Mouse (Mus musculus) megakaryocyte, adult 5-6 weeks (primary cell): Measurements from ENCODE around the gene Zfhx2. TPM values are rescaled to one million over a fixed set of nuclear protein-coding genes. Genes with fewer than 3 reads are reported as not detected.

ENCODE experiments used
- total RNA-seq, 2 experiments: library from RNA; stranded (forward) in 1 of 2; stranded (reverse) in 1 of 2; fragments of 153-499, 151-499 nt in 1 of 2; fragments of 221-1000, 200-1000 nt in 1 of 2; gene quantifications; 2 replicates each; pipeline versions ENCODE4 v1.2.3 to v1.2.4; 2015 to 2017

Zfhx2 gene
- total RNA-seq, 2 experiments from 2014 or later = 1.1 to 2.0 TPM

Other genes with a start within 250 kb of the Zfhx2 start
- 6.3 and 6.8 TPM in 2 replicates for gene Homez, start 221.4 kb downstream of the Zfhx2 start, total RNA-seq (2015)
- gene Homez, start 221.4 kb downstream of the Zfhx2 start, total RNA-seq (2017) = 4.6 and 13.3 TPM in 2 replicates
- 9.8 and 11.9 TPM in 2 replicates for gene Ppp1r3e, start 214.8 kb downstream of the Zfhx2 start, total RNA-seq (2015)
- gene Ppp1r3e, start 214.8 kb downstream of the Zfhx2 start, total RNA-seq (2017) = 0.22 and 1.8 TPM in 2 replicates
- gene Bcl2l2, start 208.9 kb downstream of the Zfhx2 start, total RNA-seq (2015) = 2.1 and 3.0 TPM in 2 replicates
- 4.4 and 6.2 TPM in 2 replicates for gene Bcl2l2, start 208.9 kb downstream of the Zfhx2 start, total RNA-seq (2017)
- not detected in 2 replicates for gene Gm20521, start 208.9 kb downstream of the Zfhx2 start, total RNA-seq (2015)
- not detected in 2 replicates for gene Gm20521, start 208.9 kb downstream of the Zfhx2 start, total RNA-seq (2017)
- gene Pabpn1, start 199.8 kb downstream of the Zfhx2 start, total RNA-seq (2015) = 48.9 and 67.2 TPM in 2 replicates
- gene Pabpn1, start 199.8 kb downstream of the Zfhx2 start, total RNA-seq (2017) = 153 and 165 TPM in 2 replicates
- 0.11 and 0.56 TPM in 2 replicates for gene Slc22a17, start 179.2 kb downstream of the Zfhx2 start, total RNA-seq (2015)
- 0.73 TPM in 1 of 2 replicates, not detected in the other for gene Slc22a17, start 179.2 kb downstream of the Zfhx2 start, total RNA-seq (2017)
- gene Efs, start 166.2 kb downstream of the Zfhx2 start, total RNA-seq (2015) = not detected in 2 replicates
- not detected in 2 replicates for gene Efs, start 166.2 kb downstream of the Zfhx2 start, total RNA-seq (2017)
- gene Il25, start 159.6 kb downstream of the Zfhx2 start, total RNA-seq (2015) = not detected in 2 replicates
- not detected in 2 replicates for gene Il25, start 159.6 kb downstream of the Zfhx2 start, total RNA-seq (2017)
- gene Cmtm5, start 156.1 kb downstream of the Zfhx2 start, total RNA-seq (2015) = not detected in 2 replicates
- not detected in 2 replicates for gene Cmtm5, start 156.1 kb downstream of the Zfhx2 start, total RNA-seq (2017)
- gene Myh6, start 125.4 kb downstream of the Zfhx2 start, total RNA-seq (2015) = not detected in 2 replicates
- not detected in 2 replicates for gene Myh6, start 125.4 kb downstream of the Zfhx2 start, total RNA-seq (2017)
- gene Gm17428, start 115.4 kb downstream of the Zfhx2 start, total RNA-seq (2015) = not detected in 2 replicates
- not detected in 2 replicates for gene Gm17428, start 115.4 kb downstream of the Zfhx2 start, total RNA-seq (2017)
- gene Myh7, start 97.7 kb downstream of the Zfhx2 start, total RNA-seq (2015) = not detected in 2 replicates
- not detected in 2 replicates for gene Myh7, start 97.7 kb downstream of the Zfhx2 start, total RNA-seq (2017)
- gene Ngdn, start 76.9 kb downstream of the Zfhx2 start, total RNA-seq (2015) = 56.1 and 56.9 TPM in 2 replicates
- 32.9 and 52.7 TPM in 2 replicates for gene Ngdn, start 76.9 kb downstream of the Zfhx2 start, total RNA-seq (2017)
- gene Thtpa, start 2.5 kb upstream of the Zfhx2 start, total RNA-seq (2015) = 5.4 and 6.9 TPM in 2 replicates
- gene Thtpa, start 2.5 kb upstream of the Zfhx2 start, total RNA-seq (2017) = 5.9 and 7.2 TPM in 2 replicates
- 43.2 and 46.7 TPM in 2 replicates for gene Ap1g2, start 14.3 kb upstream of the Zfhx2 start, total RNA-seq (2015)
- gene Ap1g2, start 14.3 kb upstream of the Zfhx2 start, total RNA-seq (2017) = 11.8 and 18.3 TPM in 2 replicates
- gene Jph4, start 24.6 kb upstream of the Zfhx2 start, total RNA-seq (2015) = not detected in 2 replicates
- gene Jph4, start 24.6 kb upstream of the Zfhx2 start, total RNA-seq (2017) = not detected in 2 replicates
- not detected in 2 replicates for gene Dhrs2, start 129.7 kb upstream of the Zfhx2 start, total RNA-seq (2015)
- 0.45 TPM in 1 of 2 replicates, not detected in the other for gene Dhrs2, start 129.7 kb upstream of the Zfhx2 start, total RNA-seq (2017)